Mouse (Mus musculus) liver, embryonic 12.5 days (tissue): Measurements from ENCODE around the gene Slc9a9. TPM values are rescaled to one million over a fixed set of nuclear protein-coding genes. Genes with fewer than 3 reads are reported as not detected.
A peak's percentile ranks its signal among the peaks of the same experiment; 100 is the strongest.

Experiments used
- ATAC-seq: fragments of 200-750 bp; cut with Nextera tagmentation; 2 replicates; pipeline ENCODE4 v1.8.0; 2017; ENCODE audit warnings: moderate number of reproducible peaks, mild to moderate bottlenecking, moderate library complexity
- H3K27ac ChIP-seq: fragments of 300-500 bp; sonication (generic); 2 replicates; pipeline ENCODE4 v1.5.1; 2016; ENCODE audit warnings: mild to moderate bottlenecking
- H3K27me3 ChIP-seq: fragments of 300-500 bp; sonication (generic); replicated peaks from 2 replicates; pipeline ENCODE4 v1.6.1; 2016; ENCODE audit warnings: mild to moderate bottlenecking, moderate library complexity
- H3K36me3 ChIP-seq: fragments of 300-500 bp; sonication (generic); 2 replicates; pipeline ENCODE4 v1.6.1; 2016; ENCODE audit warnings: mild to moderate bottlenecking, moderate library complexity
- H3K4me1 ChIP-seq: fragments of 300-500 bp; sonication (generic); 2 replicates; pipeline ENCODE4 v1.6.1; 2016
- H3K4me2 ChIP-seq: fragments of 300-500 bp; sonication (generic); 2 replicates; pipeline ENCODE4 v1.6.1; 2016; ENCODE audit warnings: mild to moderate bottlenecking, moderate library complexity
- H3K4me3 ChIP-seq: fragments of 300-500 bp; sonication (generic); 2 replicates; pipeline ENCODE4 v1.5.1; 2016; ENCODE audit warnings: mild to moderate bottlenecking, moderate library complexity
- H3K9ac ChIP-seq: fragments of 300-500 bp; sonication (generic); 2 replicates; pipeline ENCODE4 v1.6.1; 2016; ENCODE audit warnings: mild to moderate bottlenecking, moderate library complexity
- H3K9me3 ChIP-seq: fragments of 300-500 bp; sonication (generic); replicated peaks from 2 replicates; pipeline ENCODE4 v1.6.1; 2016; ENCODE audit warnings: mild to moderate bottlenecking, moderate library complexity
- WGBS: fragments of 180-500 bp; shearing (Covaris S2); methylation state at CpG from one replicate; pipeline ENCODE4 v1.1.7; 2016; ENCODE audit not compliant: insufficient replicate concordance; 5-methylcytosine and 5-hydroxymethylcytosine counted together
- polyA plus RNA-seq: library from polyadenylated mRNA; unstranded; fragments of >200 nt; fragmentation: Nextera tagmentation; extraction: Ambion mirVana; gene quantifications from 2 replicates; pipeline ENCODE4 v1.2.1, GENCODE M21; 2016

Slc9a9 gene
- polyA plus RNA-seq, 1 experiment from 2014 or later, result 1.6 TPM

DNA sequence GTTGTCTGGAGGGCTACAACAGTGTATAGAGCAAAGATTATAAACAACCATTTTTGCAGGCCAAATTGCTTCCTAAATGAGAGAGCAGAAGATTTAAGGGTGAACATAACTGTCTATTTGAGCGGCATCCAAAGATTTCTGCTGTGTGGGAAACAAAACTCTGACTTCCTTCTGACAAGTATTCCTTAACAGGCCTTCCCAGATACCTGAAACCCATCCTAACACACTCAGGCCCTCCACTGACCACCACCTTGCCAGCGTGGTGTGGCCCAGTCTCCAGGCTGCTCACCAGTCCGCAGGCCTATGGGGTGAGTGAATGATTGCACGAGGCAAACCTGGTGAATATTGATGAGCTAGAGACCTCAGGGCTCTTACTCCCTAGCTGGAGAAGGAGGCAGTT, 557.3 kb downstream of the Slc9a9 start:
- no peaks in the 10 kb centered on the region for H3K27me3 ChIP-seq
- 0 out of 2 replicates have a peak, but pooled peaks cover 10% of the 10 kb centered on the region for H3K4me1 ChIP-seq
- H3K27ac ChIP-seq, result no peak overlapping the region
- H3K4me3 ChIP-seq, result no peak overlapping the region
- no peak overlapping the region for H3K4me2 ChIP-seq
- 67% methylated on average over 4 of the region's 4 CpGs for WGBS
- ATAC-seq, result no peak
- H3K9ac ChIP-seq, result no peak overlapping the region
- no peaks in the 10 kb centered on the region for H3K9me3 ChIP-seq
- no peaks in the 10 kb centered on the region for H3K36me3 ChIP-seq

DNA sequence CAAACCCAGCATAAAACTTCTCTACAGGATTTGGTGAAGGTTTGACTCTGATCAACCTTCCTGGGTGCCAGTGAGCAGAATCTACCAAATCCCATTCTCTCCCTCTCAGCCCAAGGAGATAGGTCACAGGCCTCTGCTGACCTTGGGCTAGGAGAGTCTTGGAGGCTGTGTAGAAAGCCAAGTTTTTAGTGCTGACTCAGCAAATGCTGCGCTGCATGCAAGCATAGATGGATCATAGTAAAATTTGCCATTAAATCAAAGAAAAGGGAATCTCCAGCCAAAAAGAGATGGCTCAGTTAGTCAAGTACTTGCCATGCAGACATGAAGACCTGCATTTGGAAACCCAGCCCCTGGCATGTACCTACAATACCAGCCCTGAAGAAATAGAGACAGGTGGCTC, 558.4 kb downstream of the Slc9a9 start:
- no peak overlapping the region for H3K4me3 ChIP-seq
- H3K36me3 ChIP-seq, result no peaks in the 10 kb centered on the region
- ATAC-seq, result no peak
- no peak overlapping the region for H3K4me2 ChIP-seq
- no peak overlapping the region for H3K9ac ChIP-seq
- WGBS, result 90% methylated on average over 1 of the region's 1 CpGs
- 0 out of 2 replicates have a peak, but pooled peaks cover 10% of the 10 kb centered on the region for H3K4me1 ChIP-seq
- H3K27ac ChIP-seq, result no peak overlapping the region
- H3K27me3 ChIP-seq, result no peaks in the 10 kb centered on the region
- no peaks in the 10 kb centered on the region for H3K9me3 ChIP-seq

DNA sequence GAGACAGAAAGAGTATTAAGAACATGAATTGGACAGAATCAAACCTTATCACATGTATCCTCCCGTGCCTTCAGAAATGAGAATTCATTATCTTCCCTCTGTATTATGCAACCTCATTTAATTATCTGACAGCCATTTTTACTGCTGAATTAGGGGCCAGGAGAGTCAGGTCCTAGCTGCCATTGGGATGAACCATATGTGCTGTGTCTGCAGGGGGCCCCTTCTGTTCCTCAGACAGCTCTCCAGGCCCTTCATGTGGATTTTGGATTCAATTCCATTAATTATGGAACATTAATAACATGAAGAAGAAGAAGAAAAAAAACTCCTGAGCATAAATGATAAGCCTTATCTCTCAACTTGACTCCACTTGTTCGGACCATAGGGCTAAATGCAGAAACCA, 559.4 kb downstream of the Slc9a9 start:
- Histone ChIP-seq H3K4me1 (0 out of 2 replicates have a peak, but pooled peaks cover 10% of the 10 kb centered on the region), H3K4me2 (no peak overlapping the region), H3K9ac (no peak overlapping the region), H3K36me3 (no peaks in the 10 kb centered on the region), H3K4me3 (no peak overlapping the region), H3K27me3 (no peaks in the 10 kb centered on the region), H3K9me3 (no peaks in the 10 kb centered on the region), H3K27ac (no peak overlapping the region)
- 32% methylated on average over 2 of the region's 2 CpGs for WGBS
- ATAC-seq, result no peak

DNA sequence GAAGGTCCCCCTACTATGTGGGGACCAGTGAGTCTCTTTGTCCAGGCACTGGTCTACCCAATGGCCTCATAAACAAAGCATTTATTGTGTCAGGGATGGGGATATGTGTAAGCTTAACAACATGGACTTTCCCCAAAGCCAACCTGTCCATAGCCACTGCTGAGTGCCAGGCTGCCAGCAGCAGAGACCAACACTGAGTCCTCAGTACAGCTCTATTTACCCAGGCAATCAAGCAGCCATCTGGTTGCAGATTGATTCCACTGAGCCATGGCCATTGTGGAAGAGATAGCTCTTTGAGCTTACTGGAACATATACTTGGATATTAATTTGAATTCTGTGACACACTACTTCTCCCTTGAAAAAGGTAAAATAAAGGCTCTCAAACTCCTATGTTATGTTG, 570.2 kb downstream of the Slc9a9 start:
- Histone ChIP-seq H3K36me3 (no peaks in the 10 kb centered on the region), H3K4me3 (no peak overlapping the region), H3K27ac (no peak overlapping the region), H3K4me2 (no peak overlapping the region), H3K4me1 (no peaks in the 10 kb centered on the region), H3K27me3 (no peaks in the 10 kb centered on the region), H3K9me3 (no peaks in the 10 kb centered on the region), H3K9ac (no peak overlapping the region)
- ATAC-seq, result no peak

DNA sequence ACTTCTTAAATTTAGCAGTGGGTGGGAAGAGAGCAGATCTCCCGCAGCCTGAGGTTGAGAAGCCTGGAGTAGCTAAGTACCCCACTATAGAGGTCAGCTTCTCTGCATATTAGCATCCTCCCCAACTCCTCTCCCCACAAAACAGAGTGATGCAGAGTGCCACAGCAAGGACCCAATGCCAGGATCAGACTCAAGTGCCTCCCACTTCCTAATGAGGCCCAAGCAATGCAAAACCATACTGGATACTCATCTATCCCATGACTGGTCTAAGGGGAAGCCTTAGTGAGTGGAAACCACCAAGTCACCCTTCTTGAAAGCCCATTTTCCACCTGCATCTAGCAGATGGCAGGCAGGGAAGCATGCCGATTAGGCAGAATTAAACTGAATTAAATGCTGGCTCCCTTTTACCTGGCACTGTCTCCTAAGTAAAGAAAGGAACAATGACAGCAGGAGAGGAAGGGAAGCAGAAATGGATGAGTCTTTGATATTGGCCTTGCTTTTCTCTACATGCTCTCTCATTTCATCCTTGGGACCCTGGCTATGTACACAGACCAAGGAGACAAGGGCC, 573.0 kb downstream of the Slc9a9 start:
- no peak overlapping the region for H3K4me3 ChIP-seq
- H3K9ac ChIP-seq, result no peak overlapping the region
- H3K4me2 ChIP-seq, result no peak overlapping the region
- WGBS, result 77% methylated on average over 2 of the region's 2 CpGs
- ATAC-seq, result no peak
- H3K9me3 ChIP-seq, result no peaks in the 10 kb centered on the region
- H3K27me3 ChIP-seq, result no peaks in the 10 kb centered on the region
- no peak overlapping the region for H3K27ac ChIP-seq
- no peaks in the 10 kb centered on the region for H3K36me3 ChIP-seq
- no peaks in the 10 kb centered on the region for H3K4me1 ChIP-seq

DNA sequence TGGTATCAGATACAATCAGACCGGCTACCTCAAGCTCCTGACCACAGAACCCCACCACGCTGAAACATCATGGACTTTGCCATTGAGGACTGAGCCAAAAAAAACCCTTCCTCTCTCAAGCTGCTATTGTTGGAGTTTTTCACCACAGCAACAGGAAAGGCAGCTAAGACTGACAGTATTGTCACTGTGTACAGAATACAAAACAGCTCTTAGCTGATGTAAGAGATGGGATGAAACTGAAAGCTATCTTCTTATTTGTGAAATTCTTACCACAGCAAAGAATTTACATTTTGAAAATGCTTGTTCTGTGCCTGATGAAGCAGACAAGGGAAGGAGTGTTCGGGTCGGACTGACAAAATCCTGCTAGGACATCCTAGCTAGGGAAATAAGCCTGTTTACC, 584.5 kb downstream of the Slc9a9 start:
- H3K9me3 ChIP-seq, result no peaks in the 10 kb centered on the region
- no peak for ATAC-seq

DNA sequence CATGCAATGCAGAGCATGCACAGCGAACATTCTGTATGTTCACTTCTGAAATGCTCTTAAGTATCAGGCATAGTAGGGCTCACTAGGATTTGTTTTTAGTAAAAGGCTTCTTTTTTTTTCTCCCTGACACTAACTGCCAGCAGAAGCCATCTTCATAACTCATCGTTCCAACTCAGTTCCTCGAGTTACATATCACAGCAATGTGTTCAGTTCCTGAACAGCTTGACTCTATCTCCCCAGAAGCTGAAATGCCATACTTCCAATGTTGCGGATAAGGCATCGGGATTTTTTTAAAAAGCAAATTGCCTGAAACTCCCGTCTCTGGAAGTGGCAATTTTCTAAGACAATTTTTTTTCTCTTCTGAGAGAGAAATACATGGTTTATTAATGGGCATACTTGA, 586.1 kb downstream of the Slc9a9 start:
- ATAC-seq, result no peak
- no peaks in the 10 kb centered on the region for H3K27me3 ChIP-seq
- 78% methylated on average over 6 of the region's 6 CpGs for WGBS

More for the DNA sequence above, 584.5 kb downstream of the Slc9a9 start:
- Histone ChIP-seq H3K27me3 (no peaks in the 10 kb centered on the region), H3K36me3 (no peaks in the 10 kb centered on the region), H3K4me3 (no peak overlapping the region), H3K4me1 (no peaks in the 10 kb centered on the region), H3K4me2 (no peak overlapping the region), H3K27ac (no peak overlapping the region), H3K9ac (no peak overlapping the region)
- WGBS, result 43% methylated on average over 4 of the region's 4 CpGs

DNA sequence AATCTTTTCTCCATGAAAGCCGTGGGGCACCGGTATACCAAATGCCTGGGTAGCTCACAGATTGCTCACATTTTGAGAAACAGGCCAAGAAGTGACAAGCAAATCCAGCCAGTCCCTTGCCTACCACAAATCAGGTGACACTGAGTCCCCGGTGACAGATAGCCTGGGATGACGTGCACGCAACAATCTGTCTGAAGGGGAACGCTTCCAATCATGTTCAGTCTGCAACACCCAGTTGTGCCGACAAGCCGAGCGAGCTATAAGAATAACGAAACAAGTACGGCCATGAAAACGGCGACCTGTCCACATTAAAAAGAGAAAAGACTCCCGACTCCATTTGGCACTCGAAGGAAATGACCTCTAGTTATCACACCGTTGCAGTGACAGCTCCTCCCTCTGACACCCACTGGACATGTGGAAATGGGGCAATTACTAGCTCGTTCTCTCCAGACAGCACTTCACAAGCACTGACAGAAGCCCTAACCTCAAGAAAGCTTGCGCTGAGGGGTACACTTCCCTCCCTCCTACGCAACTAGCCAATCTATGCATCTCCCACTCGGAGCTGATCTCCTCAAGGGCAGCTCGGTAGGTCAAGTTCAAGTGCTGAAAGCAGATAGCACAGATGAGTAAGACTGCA, 587.1 kb downstream of the Slc9a9 start:
- Histone ChIP-seq H3K9ac (no peak overlapping the region), H3K9me3 (no peaks in the 10 kb centered on the region), H3K36me3 (no peaks in the 10 kb centered on the region), H3K4me3 (no peak overlapping the region), H3K27me3 (no peaks in the 10 kb centered on the region), H3K27ac (no peak overlapping the region), H3K4me2 (no peak overlapping the region), H3K4me1 (no peaks in the 10 kb centered on the region)
- ATAC-seq, result no peak
- 68% methylated on average over 21 of the region's 21 CpGs for WGBS

More for the DNA sequence above, 586.1 kb downstream of the Slc9a9 start:
- H3K4me1 ChIP-seq, result no peaks in the 10 kb centered on the region
- H3K27ac ChIP-seq, result no peak overlapping the region
- no peak overlapping the region for H3K4me3 ChIP-seq
- H3K36me3 ChIP-seq, result no peaks in the 10 kb centered on the region
- no peak overlapping the region for H3K9ac ChIP-seq
- H3K4me2 ChIP-seq, result no peak overlapping the region
- no peaks in the 10 kb centered on the region for H3K9me3 ChIP-seq

DNA sequence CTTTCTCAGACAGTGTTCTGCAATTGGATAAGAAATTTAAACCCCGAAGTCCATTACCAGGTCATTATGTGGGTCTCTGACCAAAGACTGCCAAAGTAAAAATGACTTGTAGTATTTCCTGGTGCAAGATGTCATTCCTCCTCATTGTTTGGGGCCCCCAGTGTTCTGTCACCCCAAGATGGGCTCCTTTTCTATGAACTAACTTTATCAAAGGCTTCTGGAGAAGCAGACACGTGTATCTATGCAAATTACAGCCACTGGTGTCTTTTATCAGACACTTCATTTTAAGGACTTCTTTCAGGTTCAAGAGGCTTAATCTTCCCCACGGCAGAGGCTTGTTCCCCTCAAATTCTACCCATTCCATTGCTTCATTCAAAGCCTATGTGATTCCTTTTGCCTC, 593.1 kb downstream of the Slc9a9 start:
- no peak overlapping the region for H3K9ac ChIP-seq
- no peaks in the 10 kb centered on the region for H3K27me3 ChIP-seq
- no peak overlapping the region for H3K4me3 ChIP-seq
- WGBS, result 30% methylated on average over 3 of the region's 3 CpGs
- peak overlapping the region; percentile 20; the same call in 1 of the 2 replicates for H3K4me2 ChIP-seq
- no peak overlapping the region for H3K27ac ChIP-seq
- peaks cover 13% of the 10 kb centered on the region for H3K4me1 ChIP-seq
- no peaks in the 10 kb centered on the region for H3K9me3 ChIP-seq
- ATAC-seq, result peak; percentile 76
- H3K36me3 ChIP-seq, result no peaks in the 10 kb centered on the region

DNA sequence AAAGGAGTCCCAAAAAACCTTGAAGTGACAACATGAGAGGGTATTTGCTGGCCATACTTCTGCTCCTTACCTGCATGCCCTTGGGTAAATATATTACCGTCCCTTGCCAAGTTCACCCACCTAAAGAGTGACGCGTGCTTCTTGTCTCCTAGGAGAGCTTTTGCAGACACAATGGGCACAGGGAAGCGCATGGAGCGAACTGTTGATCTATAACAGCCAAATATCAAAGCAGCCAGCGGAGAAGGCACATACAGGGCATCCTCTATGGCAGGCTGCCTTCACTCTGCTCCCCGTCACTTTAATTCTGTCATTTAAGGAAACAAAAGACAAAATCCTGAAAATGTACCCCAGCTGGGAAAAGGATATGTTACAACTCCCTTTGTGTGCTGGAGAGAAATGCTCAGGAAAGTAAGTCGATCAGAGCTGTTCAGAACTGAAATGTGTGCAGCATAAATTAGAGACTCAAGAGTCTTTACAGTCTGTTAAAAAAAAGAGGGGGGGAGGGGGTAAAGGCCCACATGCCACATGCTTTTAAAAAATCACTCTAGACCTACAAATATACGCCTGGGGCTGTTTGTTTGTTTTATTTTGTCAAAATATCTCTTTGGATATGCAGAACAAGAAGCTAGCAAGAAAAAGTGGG, 594.3 kb downstream of the Slc9a9 start:
- H3K9me3 ChIP-seq, result no peaks in the 10 kb centered on the region
- no peak overlapping the region for H3K27ac ChIP-seq
- no peak overlapping the region for H3K9ac ChIP-seq
- H3K4me3 ChIP-seq, result no peak overlapping the region
- ATAC-seq, result no peak
- peaks cover 13% of the 10 kb centered on the region for H3K4me1 ChIP-seq
- H3K36me3 ChIP-seq, result no peaks in the 10 kb centered on the region
- WGBS, result 80% methylated on average over 9 of the region's 9 CpGs
- no peak overlapping the region for H3K4me2 ChIP-seq
- H3K27me3 ChIP-seq, result no peaks in the 10 kb centered on the region

DNA sequence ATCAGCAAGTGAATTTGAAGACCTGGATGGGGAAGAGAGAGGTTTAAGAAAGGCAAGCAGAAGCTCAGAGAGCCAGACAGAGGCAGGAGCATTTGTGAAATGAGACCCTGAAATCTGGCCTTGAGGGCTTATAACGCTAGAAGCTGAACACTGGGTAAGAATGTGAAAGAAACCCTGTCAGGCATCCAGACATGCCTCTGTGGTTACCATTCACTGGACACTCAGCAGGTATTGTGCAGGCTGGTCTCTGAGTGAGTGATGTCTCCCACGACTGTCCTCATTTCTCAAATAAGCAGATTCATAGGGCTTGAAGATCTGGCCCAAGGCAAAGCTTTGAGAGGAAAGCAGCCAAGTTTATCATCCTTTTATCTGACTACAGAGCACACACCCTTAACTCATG, 596.5 kb downstream of the Slc9a9 start:
- Histone ChIP-seq H3K4me2 (no peak overlapping the region), H3K4me3 (no peak overlapping the region), H3K9me3 (no peaks in the 10 kb centered on the region), H3K4me1 (peaks cover 13% of the 10 kb centered on the region), H3K27me3 (no peaks in the 10 kb centered on the region), H3K9ac (no peak overlapping the region), H3K27ac (no peak overlapping the region), H3K36me3 (no peaks in the 10 kb centered on the region)
- 44% methylated on average over 2 of the region's 2 CpGs for WGBS
- no peak for ATAC-seq

DNA sequence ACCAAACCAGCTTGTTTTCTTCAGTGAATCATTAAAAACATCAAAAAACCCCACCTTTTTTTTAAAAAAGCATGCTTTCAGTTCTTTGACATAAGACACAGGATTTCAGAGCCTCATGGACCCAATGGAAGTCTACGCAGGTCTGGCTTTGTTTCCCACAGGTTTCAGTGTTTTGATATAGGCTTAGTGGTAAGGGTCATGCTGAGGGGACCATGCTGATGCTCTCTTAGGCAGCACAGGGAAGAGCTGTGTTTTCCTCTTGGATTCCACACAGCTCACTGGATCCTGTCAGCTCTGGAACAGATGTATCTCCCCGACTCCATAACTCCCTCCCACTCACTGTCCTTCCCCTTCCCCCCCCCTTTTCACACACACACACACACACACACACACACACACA, 597.2 kb downstream of the Slc9a9 start:
- no peak for ATAC-seq
- H3K27ac ChIP-seq, result no peak overlapping the region
- H3K9ac ChIP-seq, result no peak overlapping the region
- H3K4me1 ChIP-seq, result peaks cover 13% of the 10 kb centered on the region
- H3K27me3 ChIP-seq, result no peaks in the 10 kb centered on the region
- H3K4me2 ChIP-seq, result no peak overlapping the region
- no peak overlapping the region for H3K4me3 ChIP-seq
- no peaks in the 10 kb centered on the region for H3K9me3 ChIP-seq
- 69% methylated on average over 2 of the region's 2 CpGs for WGBS
- no peaks in the 10 kb centered on the region for H3K36me3 ChIP-seq
